Mouse (Mus musculus) G1E (cell line): Measurements from ENCODE around the gene Ntrk3.

Source experiments
- CTCF ChIP-seq: IDR thresholded peaks from 2 replicates; pipeline ENCODE4 v1.5.1; 2012; ENCODE audit warnings: low read depth, low read length, inconsistent platforms, mixed read lengths
- GATA1 ChIP-seq: IDR thresholded peaks from 2 replicates; pipeline ENCODE4 v1.6.1; 2012; ENCODE audit warnings: borderline replicate concordance, low read length, inconsistent platforms, mixed read lengths
- TAL1 ChIP-seq: conservative IDR thresholded peaks from 2 replicates; pipeline ENCODE4 v1.6.1; 2012; ENCODE audit warnings: low read depth, low read length, inconsistent platforms, mixed read lengths

DNA sequence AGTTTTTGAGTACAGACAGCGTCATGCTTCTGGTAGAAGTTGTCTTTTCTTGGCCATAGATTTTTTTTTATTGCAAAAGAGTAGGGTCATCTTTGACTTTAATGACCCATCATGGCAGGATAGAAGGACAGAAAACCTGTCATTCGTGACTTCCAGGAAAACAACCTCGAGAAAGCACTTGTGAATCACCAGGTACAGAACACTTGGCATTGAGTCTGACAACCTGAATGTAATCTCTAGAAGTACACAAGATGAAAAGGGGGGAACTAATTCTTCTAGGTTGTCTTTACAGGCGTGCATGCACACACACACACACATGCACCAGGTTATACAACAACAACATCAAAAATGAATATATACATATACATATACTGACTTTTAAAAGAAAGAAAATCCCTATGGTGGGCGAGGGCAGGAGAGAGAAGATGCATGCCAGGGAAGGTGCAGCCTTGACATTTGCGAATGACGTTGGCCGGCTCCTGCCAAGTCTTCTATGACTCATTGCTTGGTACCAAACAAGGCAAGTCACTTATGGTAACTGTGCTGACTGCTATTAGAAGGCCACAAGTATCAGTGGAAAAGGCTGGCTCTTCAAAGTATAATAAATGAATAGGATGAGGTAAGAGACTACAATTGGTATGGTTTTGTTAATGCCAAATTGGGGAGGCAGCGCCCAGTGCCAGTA is 217.4 kb downstream of the Ntrk3 start:
- TF ChIP-seq CTCF (no peak), GATA1 (no peak), TAL1 (no peak)
